Mouse (Mus musculus): Measurements from ENCODE around the gene Padi6.

DNA sequence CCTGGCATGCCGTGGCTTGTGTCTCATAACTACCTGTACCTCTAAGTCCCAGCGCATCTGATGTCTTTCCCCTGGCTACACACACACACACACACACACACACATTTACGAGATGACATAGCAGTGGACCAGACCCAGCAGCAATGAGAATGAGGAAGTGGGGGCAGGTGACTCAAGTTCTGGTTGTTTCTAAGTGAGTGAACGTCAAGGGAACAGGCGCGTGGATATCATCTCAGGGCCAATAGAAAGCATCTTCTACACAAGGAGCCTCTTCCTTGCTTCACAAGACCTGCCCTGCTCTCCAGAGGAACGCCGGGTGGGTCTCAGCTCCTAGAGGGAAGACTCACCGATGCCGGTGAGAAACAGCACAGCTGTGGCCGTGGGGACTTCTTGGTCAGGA, 1.8 kb downstream of the Padi6 start:
- TF ChIP-seq POLR2A (IDR thresholded peaks at IDR 0.05; ENCODE audit: extremely low read depth, insufficient read depth, low read length) (no peak), CTCF (IDR thresholded peaks at IDR 0.05; ENCODE audit: extremely low read depth, insufficient read depth, low read length) (no peak)
